Mouse (Mus musculus) ZHBTc4 (cell line): Measurements from ENCODE around the gene Ipo13.
A peak's percentile ranks its signal among the peaks of the same experiment; 100 is the strongest.

Experiments
- DNase-seq: peaks from one replicate; pipeline ENCODE4 v3.0.0-alpha.2; 2011; ENCODE audit warnings: low read depth, low spot score

Gene Ipo13

DNA sequence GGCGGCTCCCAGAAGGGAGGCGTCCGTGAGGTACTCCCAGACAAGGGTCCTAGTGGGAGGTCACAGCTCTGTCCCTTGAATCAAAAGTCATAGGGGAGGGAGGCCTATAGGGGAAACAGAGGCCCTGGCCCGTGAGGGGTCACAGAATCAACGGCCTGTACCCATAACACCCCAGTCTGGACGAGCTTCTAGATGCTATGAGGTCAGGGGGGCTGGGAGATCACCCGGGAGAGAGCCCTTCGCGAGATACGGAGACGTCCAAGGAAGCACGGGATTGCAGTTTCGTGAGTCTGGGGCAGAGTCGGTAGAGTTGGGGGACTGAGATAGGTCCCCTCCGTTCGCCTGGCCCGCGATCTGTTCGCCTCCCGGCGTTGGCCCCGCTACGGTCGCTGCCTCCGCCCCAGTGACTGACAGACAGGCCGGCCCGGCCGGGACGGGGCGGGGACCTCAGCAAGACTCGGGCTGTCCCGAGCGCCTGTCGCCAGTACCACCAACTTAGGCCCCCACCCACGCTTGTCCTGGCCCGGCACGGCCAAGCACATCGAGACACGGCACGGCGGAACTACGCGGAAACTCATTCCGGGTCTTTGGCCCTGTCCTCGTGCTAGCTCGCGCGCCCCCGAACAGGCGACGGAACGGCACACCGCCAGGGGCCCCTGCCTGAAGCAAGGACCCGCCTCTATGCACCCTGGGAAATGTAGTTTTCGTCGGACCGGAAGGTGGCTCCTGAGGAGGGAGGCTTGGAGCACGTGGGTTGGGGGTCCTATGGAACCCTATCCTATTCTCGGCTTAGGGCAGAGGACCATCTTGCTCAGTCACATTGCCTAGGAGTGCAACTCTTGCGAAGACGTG lies at the start of gene Ipo13:
Ipo13 (minus strand) TSS at position 409 of the 852 bp plus-strand sequence.
- peak; percentile 94 for DNase-seq

GRCm38 (mm10) chr4:117957492-117957891 lies 42.7 kb upstream of the Ipo13 start:
- no peak for DNase-seq

GRCm38 (mm10) chr4:117947493-117947892 lies 32.7 kb upstream of the Ipo13 start:
- DNase-seq = no peak

GRCm38 (mm10) chr4:117946639-117947305 lies 32.0 kb upstream of the Ipo13 start:
- no peak for DNase-seq

DNA sequence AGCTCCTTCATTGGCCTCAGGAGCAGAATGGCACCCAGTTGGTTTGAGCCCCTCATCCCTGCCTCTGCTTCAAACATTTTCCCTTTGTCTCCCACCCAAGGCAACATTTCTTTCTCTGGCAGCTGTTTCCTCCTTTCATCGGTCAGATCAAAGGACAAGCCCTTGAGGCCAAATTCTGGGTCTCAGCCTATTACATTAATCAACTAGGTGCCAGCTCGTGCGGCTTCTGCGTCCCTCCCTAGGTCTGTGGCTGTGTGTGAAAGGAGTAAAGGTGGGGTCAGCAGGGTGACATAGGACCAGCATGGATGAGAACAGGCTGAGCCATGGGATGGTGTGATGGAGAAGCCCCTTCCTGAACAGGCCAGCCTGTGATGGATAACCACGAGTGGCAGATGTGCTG lies 28.5 kb upstream of the Ipo13 start:
- DNase-seq = no peak

GRCm38 (mm10) chr4:117936964-117937363 lies 22.2 kb upstream of the Ipo13 start:
- no peak for DNase-seq

- no peak for DNase-seq
Observed at GRCm38 (mm10) chr4:117934081-117934480, 19.3 kb upstream of the Ipo13 start.

GRCm38 (mm10) chr4:117933248-117933647 lies 18.4 kb upstream of the Ipo13 start:
- no peak for DNase-seq

GRCm38 (mm10) chr4:117929391-117929881 lies 14.6 kb upstream of the Ipo13 start, which contains the start of gene Artn:
Gene Artn, minus strand, starts transcription at chr4:117929763.
- DNase-seq = peak; percentile 43

- peak; percentile 47 for DNase-seq
Observed at GRCm38 (mm10) chr4:117928699-117929241, 14.0 kb upstream of the Ipo13 start.

DNA sequence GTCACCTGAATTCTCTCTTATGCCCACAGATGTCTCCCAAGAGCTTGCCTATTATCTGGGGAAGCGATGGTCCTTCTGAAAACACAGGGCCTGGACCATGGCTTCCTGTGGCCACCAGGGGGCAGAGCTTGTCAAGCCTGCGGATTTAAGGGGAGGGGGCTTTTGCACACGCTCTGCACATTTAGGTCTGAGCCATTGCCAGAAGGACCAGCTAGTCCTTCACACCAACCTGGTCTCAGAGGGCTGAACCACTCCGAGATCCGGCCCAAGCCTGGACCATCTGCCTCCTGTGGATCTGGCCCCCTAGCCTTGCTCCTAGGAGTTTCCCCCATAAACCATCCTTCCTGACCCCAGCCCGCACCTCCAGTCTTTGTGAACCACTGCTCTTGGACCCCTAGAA lies 13.4 kb upstream of the Ipo13 start:
- DNase-seq = peak; percentile 75

- DNase-seq = peak; percentile 68
Observed at GRCm38 (mm10) chr4:117926545-117927482, 12.0 kb upstream of the Ipo13 start.

DNA sequence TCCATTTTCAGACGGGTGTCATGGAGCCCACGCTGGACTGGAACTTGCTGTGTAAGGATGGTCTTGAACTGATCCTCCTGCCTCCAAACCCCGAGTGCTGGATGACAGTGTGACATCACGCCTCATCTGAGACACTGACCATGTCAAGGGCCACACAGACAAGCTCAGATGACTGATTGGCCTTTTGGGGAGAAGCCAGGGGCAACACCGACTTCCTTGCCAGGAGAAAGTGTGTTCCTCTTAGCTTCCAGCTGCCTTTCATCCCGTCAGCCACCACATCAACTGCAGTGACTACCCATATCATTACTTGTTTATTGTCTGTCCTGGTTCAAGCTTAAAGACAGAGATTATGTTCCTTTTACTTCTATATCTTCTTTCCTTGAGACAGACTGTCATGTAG lies 10.1 kb upstream of the Ipo13 start:
- DNase-seq = no peak

GRCm38 (mm10) chr4:117923450-117923849 lies 8.7 kb upstream of the Ipo13 start:
- DNase-seq = no peak

DNA sequence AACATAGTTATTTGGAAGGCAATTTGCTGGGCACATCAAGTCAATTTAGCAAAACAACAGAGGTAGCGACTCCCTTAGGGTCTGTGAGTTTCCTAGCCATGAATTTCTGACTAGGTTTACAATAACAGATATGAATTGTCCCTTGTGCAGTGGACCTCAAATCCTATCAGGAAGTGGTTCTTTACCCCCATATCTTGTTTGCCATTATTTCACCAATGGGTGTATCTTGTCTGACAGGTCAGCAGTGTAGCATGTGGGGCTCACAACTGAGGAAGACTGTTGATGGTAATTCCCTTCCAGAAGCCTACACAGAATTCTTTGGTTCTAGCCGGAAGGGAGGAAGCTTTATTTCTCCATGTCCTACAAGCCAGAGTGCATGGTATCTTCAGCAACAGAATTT lies 6.6 kb upstream of the Ipo13 start:
- no peak for DNase-seq

GRCm38 (mm10) chr4:117918762-117919161 lies 4.0 kb upstream of the Ipo13 start:
- DNase-seq = no peak

- DNase-seq = no peak
Observed at GRCm38 (mm10) chr4:117918261-117918660, 3.5 kb upstream of the Ipo13 start.

DNA sequence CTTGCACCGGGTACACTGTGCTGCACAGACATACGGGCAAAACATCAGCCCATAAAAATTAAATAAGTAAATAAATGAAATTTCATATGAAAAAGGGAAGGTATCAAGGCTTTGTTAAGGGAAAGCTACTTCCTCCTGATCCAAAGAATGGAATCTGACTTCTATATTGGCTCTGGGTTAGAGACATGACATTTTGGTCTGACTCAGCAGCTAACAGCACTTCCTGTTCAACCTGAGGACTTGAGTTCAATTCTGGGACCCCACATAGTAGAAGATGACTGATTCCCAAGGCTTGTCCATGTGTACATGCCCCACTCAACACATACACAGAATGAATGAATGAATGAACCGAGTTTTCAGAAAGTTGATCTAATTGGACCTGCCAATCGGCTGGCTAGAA lies 3.0 kb upstream of the Ipo13 start:
- DNase-seq = no peak

DNA sequence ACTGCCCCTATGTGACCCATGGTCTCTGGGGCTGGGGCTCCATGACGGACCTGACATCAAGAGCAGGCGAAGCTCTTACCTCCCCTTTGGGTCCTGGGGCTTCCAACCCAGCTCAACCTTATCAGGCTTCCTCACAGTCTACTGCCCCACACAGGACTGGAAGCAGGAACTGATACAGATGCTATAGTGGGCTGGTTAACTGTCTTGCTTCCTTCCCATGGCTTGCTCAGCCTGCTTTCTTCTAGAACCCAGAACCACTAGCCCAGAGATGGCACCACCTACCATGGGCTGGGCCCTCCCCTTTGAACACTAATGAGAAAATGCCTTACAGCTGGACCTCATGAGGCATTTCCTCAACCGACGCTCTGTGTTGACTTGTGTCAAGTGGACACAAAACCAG lies 2.6 kb upstream of the Ipo13 start:
- DNase-seq = no peak

GRCm38 (mm10) chr4:117916386-117916785 lies 1.6 kb upstream of the Ipo13 start:
- no peak for DNase-seq

DNA sequence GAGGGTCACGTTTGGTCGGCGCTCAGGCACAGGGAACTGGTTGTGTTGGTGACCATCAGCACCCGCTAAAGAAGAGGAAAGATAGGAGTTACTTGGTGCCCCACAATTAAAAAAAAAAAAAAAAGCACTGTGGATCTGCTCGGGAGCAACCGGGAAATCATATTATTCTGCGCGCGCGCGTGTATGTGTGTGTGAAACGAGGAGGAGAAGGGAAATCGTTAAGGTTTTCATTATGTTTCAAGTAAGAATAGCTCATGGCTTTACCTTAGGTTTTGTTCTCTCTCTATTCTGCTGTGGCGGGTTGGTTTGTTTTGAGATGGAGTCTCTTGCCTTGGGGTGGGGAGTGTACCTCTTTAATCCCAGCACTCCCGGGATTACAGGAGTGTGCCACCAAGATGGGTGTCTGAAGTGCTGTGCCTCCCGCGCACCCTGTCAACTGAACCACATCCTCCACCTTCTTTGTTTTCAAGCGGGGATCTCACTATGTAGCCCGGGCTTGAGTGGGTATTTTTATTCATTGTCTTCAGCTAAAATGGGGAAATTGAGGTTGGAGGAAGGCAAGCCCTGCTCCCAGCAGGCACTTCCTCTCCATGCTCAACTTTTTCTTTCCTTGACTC lies 798 bp upstream of the Ipo13 start:
- no peak for DNase-seq
